Mouse (Mus musculus) kidney, postnatal 0 days (tissue): ENCODE measurements around the gene Hist2h2bb. TPM values are rescaled to one million over a fixed set of nuclear protein-coding genes. Genes with fewer than 3 reads are reported as not detected.
"Not testable (repeated sequence)": the region's sequence is repeated elsewhere in the genome, so short reads cannot be mapped to it uniquely, and the experiment has no call there.

Experiments used
- ATAC-seq: fragments of 200-750 bp; cut with Nextera tagmentation; replicated peaks from 2 replicates; pipeline ENCODE4 v1.8.0; 2017; ENCODE audit warnings: low read depth, moderate number of reproducible peaks, moderate TSS enrichment, moderate library complexity; ENCODE audit not compliant: low FRiP score
- DNase-seq: peaks from one replicate; pipeline ENCODE4 v3.0.0-alpha.2; 2016; ENCODE audit warnings: low spot score
- H3K27ac ChIP-seq: fragments of 300-500 bp; sonication (generic); 2 replicates; pipeline ENCODE4 v1.5.1; 2014; ENCODE audit warnings: mild to moderate bottlenecking
- H3K27me3 ChIP-seq: fragments of 300-500 bp; sonication (generic); 2 replicates; pipeline ENCODE4 v1.6.1; 2014; ENCODE audit warnings: low read length, mixed read lengths; ENCODE audit not compliant: insufficient read depth
- H3K36me3 ChIP-seq: fragments of 300-500 bp; sonication (generic); 2 replicates; pipeline ENCODE4 v1.6.1; 2014; ENCODE audit warnings: low read length, mixed read lengths; ENCODE audit not compliant: insufficient read depth
- H3K4me1 ChIP-seq: fragments of 300-500 bp; sonication (generic); replicated peaks from 2 replicates; pipeline ENCODE4 v1.6.1; 2014; ENCODE audit warnings: antibody characterized with exemption, low read length, mixed read lengths; ENCODE audit not compliant: insufficient read depth
- H3K4me2 ChIP-seq: fragments of 300-500 bp; sonication (generic); 2 replicates; pipeline ENCODE4 v1.6.1; 2014; ENCODE audit warnings: mild to moderate bottlenecking, low read length, moderate library complexity, mixed read lengths
- H3K4me3 ChIP-seq: fragments of 300-500 bp; sonication (generic); replicated peaks from 2 replicates; pipeline ENCODE4 v1.5.1; 2014; ENCODE audit warnings: low read depth, low read length
- H3K9ac ChIP-seq: fragments of 300-500 bp; sonication (generic); 2 replicates; pipeline ENCODE4 v1.6.1; 2014; ENCODE audit warnings: low read depth, low read length
- H3K9me3 ChIP-seq: fragments of 300-500 bp; sonication (generic); replicated peaks from 2 replicates; pipeline ENCODE4 v1.6.1; 2016; ENCODE audit warnings: low read length, inconsistent platforms, mixed read lengths
- CTCF ChIP-seq: IDR thresholded peaks from 2 replicates; pipeline ENCODE4 v1.5.1; 2016; ENCODE audit warnings: antibody characterized with exemption, low read depth, mild to moderate bottlenecking, moderate library complexity
- WGBS: fragments of 180-500 bp; shearing (Covaris S2); extraction: QIAGEN DNeasy Blood & Tissue Kit; methylation state at CpG from one replicate; pipeline ENCODE4 v1.1.7; 2014; 5-methylcytosine and 5-hydroxymethylcytosine counted together
- polyA plus RNA-seq: library from polyadenylated mRNA; unstranded; fragments of >200 nt; fragmentation: Nextera tagmentation; extraction: Ambion mirVana; gene quantifications from 2 replicates; pipeline ENCODE4 v1.2.1, GENCODE M21; 2015

Hist2h2bb gene
- polyA plus RNA-seq, 1 experiment from 2014 or later = 4.9 TPM

GRCm38 (mm10) chr3:96273591-96274465, 4.3 kb downstream of the Hist2h2bb start:
- H3K27ac ChIP-seq = no peak overlapping the region
- no peak for TF ChIP-seq CTCF
- ATAC-seq (no peak), DNase-seq (no peak)
- H3K4me1 ChIP-seq = no peaks in the 10 kb centered on the region; the same call in 1 of the 2 replicates
- no peaks in the 10 kb centered on the region for H3K27me3 ChIP-seq
- no peak overlapping the region for H3K9ac ChIP-seq
- WGBS = 92% methylated on average over 17 of the region's 17 CpGs
- H3K4me3 ChIP-seq = no peak overlapping the region
- H3K9me3 ChIP-seq = no peaks in the 10 kb centered on the region
- H3K4me2 ChIP-seq = no peak overlapping the region
- no peaks in the 10 kb centered on the region for H3K36me3 ChIP-seq

DNA sequence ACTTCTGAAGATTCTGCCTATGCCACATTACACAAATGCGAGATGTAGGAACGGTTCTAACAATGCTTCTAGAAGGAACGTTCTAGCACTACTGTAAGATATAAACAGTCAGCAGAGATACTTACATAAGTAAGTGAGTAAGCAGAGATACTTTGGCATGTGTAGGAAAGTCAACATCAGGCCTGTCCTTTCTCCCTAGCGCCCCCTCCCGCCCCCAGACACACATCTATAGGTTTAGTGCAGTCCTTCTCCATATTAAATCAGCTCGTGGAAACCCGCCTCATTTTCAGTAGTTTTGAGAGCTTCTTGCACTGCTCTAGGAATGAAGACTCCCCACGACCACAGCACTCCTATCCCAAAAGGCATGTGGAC, 7.9 kb downstream of the Hist2h2bb start:
- no peaks in the 10 kb centered on the region for H3K9me3 ChIP-seq
- no peak; the same call in 1 of the 2 replicates for TF ChIP-seq CTCF
- peak overlapping the region; percentile 81 for H3K4me2 ChIP-seq
- H3K27ac ChIP-seq = peak overlapping the region; percentile 60; the same call in 1 of the 2 replicates
- H3K4me3 ChIP-seq = peak overlapping the region; percentile 44
- WGBS = 20% methylated on average over 8 of the region's 8 CpGs
- H3K4me1 ChIP-seq = no peaks in the 10 kb centered on the region
- no peak for ATAC-seq
- H3K36me3 ChIP-seq = no peaks in the 10 kb centered on the region
- no peaks in the 10 kb centered on the region for H3K27me3 ChIP-seq
- peak; percentile 68 for DNase-seq
- peak overlapping the region; percentile 59 for H3K9ac ChIP-seq

DNA sequence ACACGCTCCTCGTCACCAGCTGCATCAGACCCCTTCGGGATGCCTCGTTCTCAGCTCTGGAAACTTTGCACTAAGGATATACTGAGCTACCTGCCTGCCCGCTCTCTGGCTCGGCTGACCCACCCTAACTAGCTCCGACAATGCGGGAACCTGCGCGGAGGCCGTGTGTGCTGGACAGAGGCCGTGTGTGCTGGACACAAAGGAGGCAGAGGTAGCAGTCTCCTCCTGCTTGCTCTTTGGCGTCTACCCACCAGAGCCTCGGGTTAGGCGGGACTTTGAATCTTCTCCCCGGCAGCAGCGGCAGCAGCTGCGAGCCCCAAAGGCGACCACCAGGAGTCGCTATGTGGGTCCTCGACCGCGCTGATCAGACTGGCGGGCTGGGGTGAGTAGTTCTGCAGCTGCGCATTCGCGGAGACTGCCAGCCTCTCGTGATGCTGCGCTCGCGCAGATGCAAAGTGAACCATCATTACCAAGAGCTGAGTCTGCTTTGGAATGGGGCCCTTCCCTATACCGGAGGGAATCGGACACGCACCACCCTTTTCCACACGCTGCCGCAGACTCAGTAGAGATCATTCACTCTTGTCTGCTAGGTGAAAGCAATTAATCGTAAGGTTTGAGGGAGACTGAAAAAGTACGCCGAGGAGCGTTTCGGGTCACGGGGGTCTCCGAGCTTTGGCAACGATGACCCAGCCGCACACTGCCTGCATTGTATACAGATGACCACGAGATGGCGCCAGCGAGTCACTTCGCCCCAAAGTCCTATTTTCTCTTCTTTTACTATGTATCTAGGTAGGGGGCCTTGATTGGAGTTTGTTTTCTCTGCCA, 8.5 kb downstream of the Hist2h2bb start:
- Histone ChIP-seq H3K9me3 (no peaks in the 10 kb centered on the region), H3K36me3 (no peaks in the 10 kb centered on the region), H3K4me3 (peak overlapping the region; percentile 44), H3K27me3 (peaks cover 3% of the 10 kb centered on the region; the same call in 1 of the 2 replicates), H3K9ac (peak overlapping the region; percentile 59), H3K4me1 (no peaks in the 10 kb centered on the region), H3K4me2 (peak overlapping the region; percentile 81), H3K27ac (peak overlapping the region; percentile 65)
- TF ChIP-seq CTCF = peak; percentile 79
- peak; percentile 84 for ATAC-seq
- WGBS = under 1% methylated on average over 49 of the region's 49 CpGs
- DNase-seq = peak; percentile 96

DNA sequence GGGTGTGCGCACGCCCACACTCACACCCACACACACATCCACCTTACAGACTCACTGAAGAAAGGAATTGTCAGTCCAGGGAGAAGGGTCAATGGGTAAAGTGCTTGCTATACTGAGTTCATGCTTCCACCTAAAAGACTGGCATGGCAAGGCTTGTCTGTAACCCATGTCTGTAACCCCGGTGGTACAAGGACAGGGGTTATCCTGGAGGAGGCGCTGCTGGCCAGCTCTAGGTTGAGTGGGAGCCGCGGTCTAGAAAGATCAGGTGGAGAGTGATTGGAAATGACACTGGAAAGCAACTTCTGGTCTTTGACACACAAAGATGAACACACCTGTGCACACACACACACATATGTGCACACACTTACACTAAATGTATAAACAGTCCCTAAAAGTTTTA, 11.1 kb downstream of the Hist2h2bb start:
- Histone ChIP-seq H3K4me1 (no peaks in the 10 kb centered on the region), H3K9ac (no peak overlapping the region), H3K9me3 (no peaks in the 10 kb centered on the region), H3K27me3 (peaks cover 12% of the 10 kb centered on the region; the same call in 1 of the 2 replicates), H3K4me2 (no peak overlapping the region), H3K27ac (no peak overlapping the region), H3K36me3 (no peaks in the 10 kb centered on the region), H3K4me3 (no peak overlapping the region)
- DNase-seq = no peak
- no peak for ATAC-seq
- TF ChIP-seq CTCF = peak; percentile 32; the same call in 1 of the 2 replicates
- WGBS = 61% methylated on average over 6 of the region's 6 CpGs

DNA sequence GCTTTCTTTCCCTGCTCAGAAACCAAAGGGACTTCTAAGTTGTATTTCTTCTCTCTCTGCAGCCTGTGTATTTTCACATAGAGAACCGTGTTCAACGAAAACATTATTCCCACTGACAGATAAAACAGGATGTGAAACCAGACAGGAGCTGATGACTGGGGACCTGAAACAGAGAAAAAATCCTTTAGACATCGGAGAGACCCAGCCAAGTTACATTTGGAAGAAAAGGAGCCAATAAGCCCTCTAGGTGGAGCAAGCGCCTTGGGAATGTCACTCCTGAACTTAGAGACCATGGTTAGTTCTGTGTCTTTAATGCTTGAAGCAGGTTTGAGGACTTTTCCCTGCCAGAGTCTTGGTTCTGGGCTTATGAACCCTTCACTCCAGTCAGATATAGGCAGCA, 14.9 kb downstream of the Hist2h2bb start:
- Histone ChIP-seq H3K4me1 (no peaks in the 10 kb centered on the region), H3K27me3 (peaks cover 12% of the 10 kb centered on the region; the same call in 1 of the 2 replicates), H3K4me3 (no peak overlapping the region), H3K36me3 (no peaks in the 10 kb centered on the region), H3K27ac (no peak overlapping the region), H3K4me2 (peak overlapping the region; percentile 30; the same call in 1 of the 2 replicates), H3K9me3 (no peaks in the 10 kb centered on the region), H3K9ac (no peak overlapping the region)
- peak; percentile 86 for DNase-seq
- 11% methylated on average over 4 of the region's 4 CpGs for WGBS
- no peak for ATAC-seq
- peak; percentile 84 for TF ChIP-seq CTCF

- 88% methylated on average over 11 of the region's 11 CpGs for WGBS
- H3K36me3 ChIP-seq, ATAC-seq, H3K4me1 ChIP-seq, H3K9me3 ChIP-seq, H3K27ac ChIP-seq, H3K4me2 ChIP-seq, H3K9ac ChIP-seq, H3K4me3 ChIP-seq, DNase-seq: not testable (repeated sequence)
- TF ChIP-seq CTCF = peak; percentile 78
- H3K27me3 ChIP-seq = peaks cover 12% of the 10 kb centered on the region; the same call in 1 of the 2 replicates
Measured at GRCm38 (mm10) chr3:96287334-96287733, 17.8 kb downstream of the Hist2h2bb start.
